Mouse (Mus musculus) megakaryocyte, embryonic 14.5 days (primary cell): ENCODE data around the gene Atp6v0a1. TPM values are rescaled to one million over a fixed set of nuclear protein-coding genes. Genes with fewer than 3 reads are reported as not detected.

Experiments used
- H3K27me3 ChIP-seq: replicated peaks from 2 replicates; pipeline ENCODE3; 2012; ENCODE audit warnings: inconsistent platforms
- H3K36me3 ChIP-seq: replicated peaks from 2 replicates; pipeline ENCODE3; 2012; ENCODE audit warnings: low read length, inconsistent platforms, mixed read lengths
- H3K4me1 ChIP-seq: 2 replicates; pipeline ENCODE4 v1.6.1; 2012; ENCODE audit warnings: inconsistent platforms
- H3K4me3 ChIP-seq: replicated peaks from 2 replicates; pipeline ENCODE3; 2012; ENCODE audit warnings: moderate library complexity, mild to moderate bottlenecking, inconsistent platforms
- H3K9me3 ChIP-seq: 2 replicates; pipeline ENCODE4 v1.6.1; 2012; ENCODE audit warnings: inconsistent platforms
- FLI1 ChIP-seq: IDR thresholded peaks from 2 replicates; pipeline ENCODE4 v1.6.1; 2012; ENCODE audit warnings: low read length, inconsistent platforms, mixed read lengths
- GATA1 ChIP-seq: IDR thresholded peaks from 3 replicates; pipeline ENCODE4 v1.6.1; 2012; ENCODE audit warnings: mixed read lengths, low read length, inconsistent platforms, borderline replicate concordance
- polyA plus RNA-seq: library from polyadenylated mRNA; stranded (reverse); fragments of >175 nt; gene quantifications from 2 replicates; pipeline ENCODE4 v1.2.3, GENCODE M21; 2012; ENCODE audit warnings: low replicate concordance; ENCODE audit not compliant: insufficient read depth

The Atp6v0a1 gene
- 90.5 and 153 TPM in 2 replicates for polyA plus RNA-seq

DNA sequence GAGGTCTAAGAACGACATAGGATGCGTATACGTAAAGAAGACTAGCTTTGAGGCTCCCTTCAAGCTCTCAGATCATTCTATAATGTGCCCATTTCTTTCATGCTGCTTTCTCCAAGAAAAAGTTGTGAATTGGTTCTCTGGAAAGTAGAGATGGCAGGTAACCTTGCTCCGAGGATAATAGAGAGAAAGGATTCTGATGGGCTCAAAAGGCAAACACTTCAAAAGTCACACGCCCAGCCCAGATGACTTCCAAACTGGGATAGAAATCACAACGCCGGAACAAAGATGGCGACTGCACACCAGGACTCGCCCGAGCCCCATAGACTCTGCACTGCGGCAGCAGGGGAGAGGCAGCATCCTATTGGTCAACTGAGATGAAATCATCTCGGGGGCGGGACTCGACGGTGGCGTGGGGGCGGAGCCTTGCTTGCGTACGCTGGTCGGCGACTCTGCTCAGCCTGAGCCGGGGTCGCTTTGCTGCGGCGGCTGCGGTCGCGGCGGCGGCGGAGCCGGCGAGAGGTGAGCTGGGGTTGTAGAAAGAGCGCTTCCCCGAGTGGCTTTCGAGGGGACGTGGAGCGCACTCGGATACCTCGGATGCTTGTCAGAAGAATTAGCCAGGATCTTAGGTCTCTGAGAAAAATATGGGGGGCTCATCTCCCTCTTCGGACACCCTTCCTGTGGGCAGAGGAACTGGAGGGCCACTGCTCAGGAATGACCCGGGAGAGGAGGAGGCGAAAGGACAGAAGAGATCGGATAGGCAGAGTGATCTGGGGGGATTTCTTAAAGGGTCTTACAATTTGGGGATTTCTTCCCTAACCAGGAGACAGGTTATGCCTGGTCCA, at the start of gene Atp6v0a1:
Atp6v0a1 (plus strand) TSS at position 407 of the 842 bp plus-strand sequence.
- Histone ChIP-seq H3K4me1 (peaks cover 56% of the 10 kb centered on the region), H3K27me3 (no peaks in the 10 kb centered on the region), H3K4me3 (peak within 1 kb of the TSS; percentile 92), H3K36me3 (peaks cover 32% of the 10 kb centered on the region), H3K9me3 (no peaks in the 10 kb centered on the region)
- TF ChIP-seq GATA1 (no peak), FLI1 (no peak)

DNA sequence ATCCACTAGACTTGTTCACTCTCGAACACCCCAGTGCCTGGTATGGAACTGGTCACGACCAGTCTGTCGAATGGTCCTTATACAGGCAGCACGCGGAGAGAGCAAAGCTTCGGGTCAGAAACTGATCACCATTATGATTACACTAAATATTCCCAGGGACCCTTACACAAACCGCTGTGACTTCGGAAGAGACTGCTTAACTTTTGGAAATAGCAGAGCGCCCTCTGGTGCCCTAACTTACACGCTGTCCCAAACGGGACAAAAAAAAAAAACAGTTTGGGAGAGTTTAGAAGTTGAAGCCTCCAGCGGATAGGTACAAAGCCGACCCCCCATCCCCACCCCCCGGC, 49.8 kb upstream of the Atp6v0a1 start:
- peaks cover 74% of the 10 kb centered on the region for H3K4me1 ChIP-seq

GRCm38 (mm10) chr11:100959826-100960225, 49.4 kb upstream of the Atp6v0a1 start:
- Histone ChIP-seq H3K36me3 (peaks cover 37% of the 10 kb centered on the region), H3K9me3 (no peaks in the 10 kb centered on the region), H3K4me3 (no peak overlapping the region), H3K27me3 (peaks cover 4% of the 10 kb centered on the region), H3K4me1 (peaks cover 78% of the 10 kb centered on the region)
- no peak for TF ChIP-seq GATA1
- no peak for TF ChIP-seq FLI1

More for the DNA sequence above, 49.8 kb upstream of the Atp6v0a1 start:
- Histone ChIP-seq H3K27me3 (peaks cover 4% of the 10 kb centered on the region), H3K36me3 (peaks cover 33% of the 10 kb centered on the region), H3K4me3 (peak overlapping the region; percentile 10), H3K9me3 (no peaks in the 10 kb centered on the region)
- TF ChIP-seq FLI1 (no peak), GATA1 (no peak)

- TF ChIP-seq FLI1 = no peak
- TF ChIP-seq GATA1 = no peak
- peaks cover 4% of the 10 kb centered on the region for H3K27me3 ChIP-seq
- no peaks in the 10 kb centered on the region for H3K9me3 ChIP-seq
- H3K4me3 ChIP-seq = peak overlapping the region; percentile 14
- H3K4me1 ChIP-seq = peaks cover 80% of the 10 kb centered on the region
- peaks cover 42% of the 10 kb centered on the region for H3K36me3 ChIP-seq
Observed at GRCm38 (mm10) chr11:100960540-100960939, 48.7 kb upstream of the Atp6v0a1 start.

GRCm38 (mm10) chr11:100962371-100962911, 46.8 kb upstream of the Atp6v0a1 start:
- H3K4me1 ChIP-seq = peaks cover 80% of the 10 kb centered on the region
- peaks cover 4% of the 10 kb centered on the region for H3K27me3 ChIP-seq
- H3K4me3 ChIP-seq = no peak overlapping the region
- no peaks in the 10 kb centered on the region for H3K9me3 ChIP-seq
- TF ChIP-seq GATA1 = no peak
- no peak for TF ChIP-seq FLI1
- H3K36me3 ChIP-seq = peaks cover 36% of the 10 kb centered on the region

DNA sequence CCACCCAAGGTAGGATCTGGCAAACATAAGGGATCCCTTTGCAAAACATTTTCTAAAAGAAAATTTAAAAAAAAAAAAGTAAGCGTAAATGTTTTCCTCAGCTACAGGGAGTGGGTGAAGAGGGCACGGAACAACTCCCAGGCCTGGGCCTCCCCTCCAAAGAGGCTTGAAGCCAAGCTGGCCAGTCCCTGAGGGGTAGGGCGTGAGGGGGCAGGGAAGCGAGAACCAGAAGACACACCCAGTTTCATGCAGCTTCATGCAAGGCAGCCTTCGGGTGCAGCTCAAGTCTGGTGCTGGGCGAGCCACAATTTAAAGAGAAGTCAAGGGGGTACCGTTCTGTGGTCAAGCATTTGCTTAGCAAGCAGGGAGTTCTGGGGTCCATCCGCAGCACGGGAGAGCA, 45.6 kb upstream of the Atp6v0a1 start:
- TF ChIP-seq GATA1 (no peak), FLI1 (no peak)
- H3K27me3 ChIP-seq = peaks cover 9% of the 10 kb centered on the region
- H3K4me1 ChIP-seq = peaks cover 81% of the 10 kb centered on the region
- H3K36me3 ChIP-seq = peaks cover 25% of the 10 kb centered on the region
- H3K4me3 ChIP-seq = no peak overlapping the region
- H3K9me3 ChIP-seq = no peaks in the 10 kb centered on the region

- Histone ChIP-seq H3K4me3 (no peak overlapping the region), H3K9me3 (no peaks in the 10 kb centered on the region), H3K36me3 (peaks cover 20% of the 10 kb centered on the region), H3K4me1 (peaks cover 81% of the 10 kb centered on the region), H3K27me3 (peaks cover 15% of the 10 kb centered on the region)
- TF ChIP-seq FLI1 = no peak
- no peak for TF ChIP-seq GATA1
Observed at GRCm38 (mm10) chr11:100964180-100964579, 45.1 kb upstream of the Atp6v0a1 start.

GRCm38 (mm10) chr11:100964901-100965542, 44.2 kb upstream of the Atp6v0a1 start:
- Histone ChIP-seq H3K4me1 (peaks cover 83% of the 10 kb centered on the region), H3K36me3 (peaks cover 19% of the 10 kb centered on the region), H3K4me3 (no peak overlapping the region), H3K27me3 (peaks cover 23% of the 10 kb centered on the region), H3K9me3 (no peaks in the 10 kb centered on the region)
- TF ChIP-seq FLI1 = no peak
- no peak for TF ChIP-seq GATA1

DNA sequence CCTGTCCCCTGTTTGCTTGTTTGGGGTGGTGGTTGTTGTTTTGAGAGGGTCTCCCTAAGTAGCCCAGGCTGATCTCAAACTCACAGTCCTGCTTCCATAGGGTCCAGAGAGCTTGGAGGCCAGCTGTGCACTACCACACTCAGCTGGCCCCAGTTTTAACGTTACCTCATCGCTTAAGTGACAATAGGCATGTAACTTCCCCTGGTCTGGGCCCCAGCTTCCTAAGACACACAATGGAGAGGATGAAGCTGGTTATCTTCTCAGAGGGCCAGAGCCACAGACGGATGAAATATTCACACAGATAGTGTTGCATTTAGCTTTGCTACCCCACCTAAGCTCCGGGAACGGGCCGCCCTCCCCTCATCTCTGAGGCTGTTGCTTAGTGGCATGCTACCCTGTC, 43.5 kb upstream of the Atp6v0a1 start:
- H3K4me1 ChIP-seq = peaks cover 83% of the 10 kb centered on the region

More for the DNA sequence above, 43.5 kb upstream of the Atp6v0a1 start:
- Histone ChIP-seq H3K9me3 (no peaks in the 10 kb centered on the region), H3K4me3 (peak overlapping the region; percentile 77), H3K36me3 (peaks cover 19% of the 10 kb centered on the region), H3K27me3 (peaks cover 31% of the 10 kb centered on the region)
- TF ChIP-seq FLI1 (no peak), GATA1 (no peak)
